Mouse (Mus musculus) neural tube, embryonic 10.5 days (tissue): ENCODE measurements around the gene Hist1h1c.

Experiments used
- DNase-seq: peaks from one replicate; pipeline ENCODE4 v3.0.0-alpha.2; 2017; ENCODE audit warnings: low spot score; ENCODE audit errors: extremely low spot score

The Hist1h1c gene

GRCm38 (mm10) chr13:23716261-23717042 is 22.2 kb upstream of the Hist1h1c start:
- no peak for DNase-seq

- peak; percentile 11 for DNase-seq
Observed at GRCm38 (mm10) chr13:23717176-23717575, 21.4 kb upstream of the Hist1h1c start.

GRCm38 (mm10) chr13:23717593-23718245 is 20.9 kb upstream of the Hist1h1c start:
- peak; percentile 11 for DNase-seq

- DNase-seq, result no peak
Observed at GRCm38 (mm10) chr13:23724239-23724638, 14.4 kb upstream of the Hist1h1c start.

GRCm38 (mm10) chr13:23725213-23725612 is 13.4 kb upstream of the Hist1h1c start:
- no peak for DNase-seq

- DNase-seq, result peak; percentile 11
Observed at GRCm38 (mm10) chr13:23728472-23729191, 10.0 kb upstream of the Hist1h1c start.

GRCm38 (mm10) chr13:23729192-23729525 is 9.4 kb upstream of the Hist1h1c start:
- DNase-seq, result no peak

- peak; percentile 10 for DNase-seq
Observed at GRCm38 (mm10) chr13:23729706-23730105, 8.9 kb upstream of the Hist1h1c start.

GRCm38 (mm10) chr13:23730479-23730878 is 8.1 kb upstream of the Hist1h1c start:
- peak; percentile 8 for DNase-seq

GRCm38 (mm10) chr13:23732156-23732804 is 6.3 kb upstream of the Hist1h1c start:
- no peak for DNase-seq

GRCm38 (mm10) chr13:23737091-23737490 is 1.5 kb upstream of the Hist1h1c start:
- no peak for DNase-seq

- no peak for DNase-seq
Observed at GRCm38 (mm10) chr13:23738041-23738440, 567 bp upstream of the Hist1h1c start.

- DNase-seq, result peak; percentile 91
Observed at GRCm38 (mm10) chr13:23739069-23739921, 687 bp downstream of the Hist1h1c start.

GRCm38 (mm10) chr13:23739922-23740252 is 1.3 kb downstream of the Hist1h1c start:
- DNase-seq, result no peak

GRCm38 (mm10) chr13:23740256-23740840 is 1.7 kb downstream of the Hist1h1c start:
- DNase-seq, result no peak

GRCm38 (mm10) chr13:23740910-23741309 is 2.3 kb downstream of the Hist1h1c start:
- no peak for DNase-seq

GRCm38 (mm10) chr13:23742007-23742406 is 3.4 kb downstream of the Hist1h1c start:
- DNase-seq, result no peak

GRCm38 (mm10) chr13:23743215-23743614 is 4.6 kb downstream of the Hist1h1c start:
- DNase-seq, result no peak

GRCm38 (mm10) chr13:23743963-23744362 is 5.4 kb downstream of the Hist1h1c start:
- DNase-seq, result no peak
